Mouse (Mus musculus) liver, embryonic 11.5 days (tissue): ENCODE measurements around the gene Wwox. TPM values are rescaled to one million over a fixed set of nuclear protein-coding genes. Genes with fewer than 3 reads are reported as not detected.

ENCODE experiments used
- ATAC-seq: fragments of 200-750 bp; cut with Nextera tagmentation; replicated peaks from 2 replicates; pipeline ENCODE4 v1.8.0; 2017; ENCODE audit warnings: moderate number of reproducible peaks, mild to moderate bottlenecking, moderate TSS enrichment, moderate library complexity; ENCODE audit not compliant: low FRiP score
- DNase-seq: peaks from one replicate; pipeline ENCODE4 v3.0.0-alpha.2; 2017; ENCODE audit warnings: low spot score
- H3K27ac ChIP-seq: fragments of 300-500 bp; sonication (generic); 2 replicates; pipeline ENCODE4 v1.5.1; 2014; ENCODE audit warnings: mild to moderate bottlenecking, low read depth, low read length, control low read depth
- H3K27me3 ChIP-seq: fragments of 300-500 bp; sonication (generic); replicated peaks from 2 replicates; pipeline ENCODE4 v1.6.1; 2014; ENCODE audit warnings: low read length, mixed read lengths; ENCODE audit not compliant: control insufficient read depth, insufficient read depth
- H3K36me3 ChIP-seq: fragments of 300-500 bp; sonication (generic); 2 replicates; pipeline ENCODE4 v1.6.1; 2014; ENCODE audit warnings: mild to moderate bottlenecking, low read length, moderate library complexity, mixed read lengths; ENCODE audit not compliant: control insufficient read depth, insufficient read depth
- H3K4me1 ChIP-seq: fragments of 300-500 bp; sonication (generic); replicated peaks from 2 replicates; pipeline ENCODE4 v1.6.1; 2014; ENCODE audit warnings: low read length, mixed read lengths; ENCODE audit not compliant: control insufficient read depth, insufficient read depth
- H3K4me2 ChIP-seq: fragments of 300-500 bp; sonication (generic); 2 replicates; pipeline ENCODE4 v1.6.1; 2014; ENCODE audit warnings: mild to moderate bottlenecking, control low read depth, moderate library complexity
- H3K4me3 ChIP-seq: fragments of 300-500 bp; sonication (generic); 2 replicates; pipeline ENCODE4 v1.5.1; 2014; ENCODE audit warnings: low read depth, low read length, control low read depth
- H3K9ac ChIP-seq: fragments of 300-500 bp; sonication (generic); 2 replicates; pipeline ENCODE4 v1.6.1; 2014; ENCODE audit warnings: low read depth, low read length, control low read depth
- H3K9me3 ChIP-seq: fragments of 300-500 bp; sonication (generic); 2 replicates; pipeline ENCODE4 v1.6.1; 2016; ENCODE audit warnings: low read length, inconsistent platforms, mixed read lengths; ENCODE audit not compliant: control insufficient read depth
- WGBS: fragments of 180-500 bp; shearing (Covaris S2); extraction: QIAGEN DNeasy Blood & Tissue Kit; methylation state at CpG from one replicate; pipeline ENCODE4 v1.1.7; 2014; 5-methylcytosine and 5-hydroxymethylcytosine counted together
- polyA plus RNA-seq: library from polyadenylated mRNA; unstranded; fragments of >200 nt; fragmentation: Nextera tagmentation; extraction: Ambion mirVana; gene quantifications from 2 replicates; pipeline ENCODE4 v1.2.1, GENCODE M21; 2014

Wwox gene
- polyA plus RNA-seq, 1 experiment from 2014 or later: 7.3 TPM

GRCm38 (mm10) chr8:114605651-114606050 lies 166.2 kb downstream of the Wwox start:
- no peak overlapping the region for H3K4me3 ChIP-seq
- no peaks in the 10 kb centered on the region for H3K9me3 ChIP-seq
- 78% methylated on average over 2 of the region's 2 CpGs for WGBS
- no peaks in the 10 kb centered on the region for H3K27me3 ChIP-seq
- H3K4me2 ChIP-seq: no peak overlapping the region
- no peak for DNase-seq
- no peak overlapping the region for H3K9ac ChIP-seq
- 0 out of 2 replicates have a peak, but pooled peaks cover 2% of the 10 kb centered on the region for H3K4me1 ChIP-seq
- no peak overlapping the region for H3K27ac ChIP-seq
- H3K36me3 ChIP-seq: no peaks in the 10 kb centered on the region
- no peak for ATAC-seq

DNA sequence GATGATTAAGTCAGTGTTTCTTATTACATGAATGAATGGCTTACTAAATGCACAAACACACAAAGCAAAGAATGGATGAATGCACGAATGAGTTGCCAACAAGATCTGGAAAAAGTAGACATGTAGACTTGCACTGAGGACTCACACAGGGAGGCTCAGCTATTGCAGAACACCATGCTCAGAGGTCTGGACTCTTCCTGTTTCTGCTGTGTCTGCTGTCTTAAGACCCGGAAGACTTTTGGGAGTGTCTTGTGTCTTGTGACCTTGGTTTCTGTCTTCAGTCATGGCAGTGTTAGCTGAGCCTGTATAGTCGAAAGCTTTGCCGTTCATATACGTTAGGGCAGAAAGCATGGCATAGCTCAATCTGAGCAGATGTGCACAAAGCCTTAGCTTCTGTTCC lies 169.9 kb downstream of the Wwox start:
- ATAC-seq (no peak), DNase-seq (no peak)
- no peak overlapping the region for H3K4me2 ChIP-seq
- 0 out of 2 replicates have a peak, but pooled peaks cover under 1% of the 10 kb centered on the region for H3K4me1 ChIP-seq
- 87% methylated on average over 5 of the region's 5 CpGs for WGBS
- no peak overlapping the region for H3K27ac ChIP-seq
- H3K9ac ChIP-seq: no peak overlapping the region
- H3K4me3 ChIP-seq: no peak overlapping the region
- no peaks in the 10 kb centered on the region for H3K9me3 ChIP-seq
- no peaks in the 10 kb centered on the region for H3K27me3 ChIP-seq
- no peaks in the 10 kb centered on the region for H3K36me3 ChIP-seq

DNA sequence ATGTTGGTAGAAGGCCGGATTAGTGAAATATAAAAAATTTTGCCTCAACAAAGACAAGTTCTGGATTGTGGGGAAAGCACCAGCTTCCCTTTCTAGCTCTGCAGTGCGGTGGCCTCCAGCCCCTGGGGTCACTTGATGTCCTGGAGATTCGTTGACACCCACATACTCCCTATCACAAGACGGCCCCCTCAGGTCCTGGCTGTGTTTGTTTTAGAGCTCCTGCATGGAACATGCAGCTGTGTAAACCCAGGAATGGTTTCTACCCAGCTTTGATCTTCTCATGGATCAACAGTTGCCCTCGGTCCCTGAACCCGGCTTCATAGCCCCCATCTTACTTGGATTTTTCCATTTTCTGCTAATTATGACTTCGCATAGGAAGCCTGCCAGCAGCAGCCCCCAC lies 171.6 kb downstream of the Wwox start:
- H3K27ac ChIP-seq: no peak overlapping the region
- WGBS: 68% methylated on average over 7 of the region's 7 CpGs
- no peaks in the 10 kb centered on the region for H3K9me3 ChIP-seq
- H3K36me3 ChIP-seq: no peaks in the 10 kb centered on the region
- H3K4me2 ChIP-seq: no peak overlapping the region
- no peaks in the 10 kb centered on the region for H3K4me1 ChIP-seq
- no peaks in the 10 kb centered on the region for H3K27me3 ChIP-seq
- ATAC-seq (no peak), DNase-seq (no peak)
- H3K4me3 ChIP-seq: no peak overlapping the region
- no peak overlapping the region for H3K9ac ChIP-seq

- H3K4me1 ChIP-seq: no peaks in the 10 kb centered on the region
- ATAC-seq: no peak
- no peak overlapping the region for H3K9ac ChIP-seq
- no peak for DNase-seq
- H3K27me3 ChIP-seq: no peaks in the 10 kb centered on the region
- no peak overlapping the region for H3K4me2 ChIP-seq
- H3K4me3 ChIP-seq: no peak overlapping the region
- 72% methylated on average over 3 of the region's 3 CpGs for WGBS
- no peaks in the 10 kb centered on the region for H3K9me3 ChIP-seq
- no peaks in the 10 kb centered on the region for H3K36me3 ChIP-seq
- no peak overlapping the region for H3K27ac ChIP-seq
Measured at GRCm38 (mm10) chr8:114612091-114612490, 172.6 kb downstream of the Wwox start.

DNA sequence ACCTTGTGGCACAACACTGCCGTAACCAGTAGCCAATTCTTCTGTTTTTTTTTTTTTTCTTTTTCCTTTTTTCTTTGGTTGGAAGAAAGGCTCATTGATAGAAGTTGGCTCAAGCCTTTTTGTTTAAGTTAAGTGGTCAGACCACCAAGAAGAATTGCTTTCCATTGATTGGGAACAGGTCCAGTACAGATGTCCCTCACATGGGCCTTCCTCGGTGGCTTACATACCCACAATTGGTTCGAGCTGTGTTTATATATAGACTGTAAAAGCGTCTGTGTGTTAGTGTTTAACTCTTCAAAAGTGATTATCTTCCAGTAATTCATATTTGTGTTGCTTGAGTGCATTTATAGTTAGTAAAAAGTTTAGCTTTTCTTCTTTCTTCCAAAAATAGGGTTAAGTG lies 176.0 kb downstream of the Wwox start:
- Histone ChIP-seq H3K4me3 (no peak overlapping the region), H3K36me3 (no peaks in the 10 kb centered on the region), H3K4me1 (no peaks in the 10 kb centered on the region), H3K9me3 (no peaks in the 10 kb centered on the region), H3K4me2 (no peak overlapping the region), H3K27me3 (no peaks in the 10 kb centered on the region), H3K27ac (no peak overlapping the region), H3K9ac (no peak overlapping the region)
- 75% methylated on average over 4 of the region's 4 CpGs for WGBS
- ATAC-seq (no peak), DNase-seq (no peak)

DNA sequence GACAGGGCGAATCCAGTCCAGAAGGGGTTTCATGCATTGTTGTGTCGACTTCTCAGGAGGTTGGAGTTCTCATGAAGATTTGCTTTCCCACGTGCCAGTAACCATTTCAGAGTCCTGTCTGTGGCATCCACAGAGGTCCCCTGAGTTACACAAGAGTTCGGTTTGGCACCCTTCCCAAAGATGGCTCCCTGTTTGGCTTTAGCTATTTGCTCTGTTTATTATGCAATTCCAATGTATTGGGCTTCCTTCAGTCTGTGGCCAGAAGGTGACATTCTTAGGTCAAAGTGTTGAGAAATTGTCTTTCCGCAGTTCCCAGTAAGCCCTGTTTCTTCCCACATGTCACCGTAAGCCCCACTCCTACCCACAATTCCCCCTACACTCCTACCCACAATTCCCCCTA lies 176.5 kb downstream of the Wwox start:
- H3K4me2 ChIP-seq: no peak overlapping the region
- no peaks in the 10 kb centered on the region for H3K27me3 ChIP-seq
- ATAC-seq: no peak
- no peaks in the 10 kb centered on the region for H3K4me1 ChIP-seq
- 77% methylated on average over 6 of the region's 6 CpGs for WGBS
- no peaks in the 10 kb centered on the region for H3K9me3 ChIP-seq
- H3K4me3 ChIP-seq: no peak overlapping the region
- no peak overlapping the region for H3K9ac ChIP-seq
- H3K27ac ChIP-seq: no peak overlapping the region
- H3K36me3 ChIP-seq: no peaks in the 10 kb centered on the region
- no peak for DNase-seq

DNA sequence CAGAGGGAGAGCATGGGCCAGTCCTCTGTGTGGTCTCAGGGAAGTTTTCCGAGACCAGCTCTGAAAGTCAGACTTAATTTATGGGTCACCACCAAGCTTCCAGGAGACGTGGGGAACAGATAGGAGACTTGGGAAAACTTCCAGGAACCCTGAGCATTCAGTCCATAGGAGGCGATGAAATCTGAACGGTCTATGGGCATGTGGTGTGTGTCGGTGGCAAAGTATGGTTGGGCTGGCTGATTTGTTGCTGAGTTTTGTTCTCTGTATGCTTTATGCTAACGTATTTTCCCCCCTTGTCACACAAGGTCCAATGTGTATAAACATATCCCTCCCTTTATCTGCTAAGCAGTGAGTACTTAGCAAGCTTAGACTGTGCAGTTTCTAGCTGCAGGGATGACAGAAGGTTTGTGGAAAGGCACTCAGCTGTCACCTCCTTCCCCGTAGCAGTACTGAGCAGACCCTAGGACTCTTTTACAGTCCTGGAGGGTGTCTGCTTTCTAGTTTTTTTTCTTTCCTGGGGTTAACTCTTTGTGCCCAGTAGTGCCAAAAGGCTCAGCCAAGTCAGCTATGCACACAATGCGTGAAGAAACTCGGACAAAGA lies 179.6 kb downstream of the Wwox start:
- DNase-seq (no peak), ATAC-seq (no peak)
- WGBS: 67% methylated on average over 9 of the region's 9 CpGs

DNA sequence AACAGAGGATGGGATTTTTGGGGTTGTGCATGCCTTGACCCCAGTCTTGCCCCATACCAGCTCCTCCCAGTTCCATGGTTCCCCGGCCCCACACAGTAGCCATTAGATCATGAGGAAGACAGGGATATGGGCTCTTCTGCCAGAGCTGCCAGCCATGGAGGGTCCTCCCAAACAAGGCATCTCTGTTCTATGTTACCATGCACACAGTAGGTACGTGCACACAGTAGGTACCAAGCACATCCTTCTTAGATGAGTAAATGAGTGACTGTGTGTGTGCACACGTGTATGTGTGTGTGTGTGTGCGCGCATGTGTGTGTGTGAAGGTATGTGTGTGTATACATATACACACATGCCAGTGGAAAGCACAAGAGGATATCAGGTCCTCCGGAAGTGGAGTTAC lies 185.9 kb downstream of the Wwox start:
- Histone ChIP-seq H3K27me3 (no peaks in the 10 kb centered on the region), H3K9me3 (no peaks in the 10 kb centered on the region), H3K36me3 (no peaks in the 10 kb centered on the region), H3K9ac (no peak overlapping the region), H3K4me2 (no peak overlapping the region), H3K4me1 (no peaks in the 10 kb centered on the region), H3K4me3 (no peak overlapping the region), H3K27ac (no peak overlapping the region)
- 80% methylated on average over 6 of the region's 6 CpGs for WGBS
- no peak for ATAC-seq
- no peak for DNase-seq

More for the DNA sequence above, 179.6 kb downstream of the Wwox start:
- H3K4me3 ChIP-seq: no peak overlapping the region
- H3K27ac ChIP-seq: no peak overlapping the region
- H3K9me3 ChIP-seq: no peaks in the 10 kb centered on the region
- H3K4me2 ChIP-seq: no peak overlapping the region
- no peaks in the 10 kb centered on the region for H3K27me3 ChIP-seq
- H3K4me1 ChIP-seq: no peaks in the 10 kb centered on the region
- no peaks in the 10 kb centered on the region for H3K36me3 ChIP-seq
- H3K9ac ChIP-seq: no peak overlapping the region

DNA sequence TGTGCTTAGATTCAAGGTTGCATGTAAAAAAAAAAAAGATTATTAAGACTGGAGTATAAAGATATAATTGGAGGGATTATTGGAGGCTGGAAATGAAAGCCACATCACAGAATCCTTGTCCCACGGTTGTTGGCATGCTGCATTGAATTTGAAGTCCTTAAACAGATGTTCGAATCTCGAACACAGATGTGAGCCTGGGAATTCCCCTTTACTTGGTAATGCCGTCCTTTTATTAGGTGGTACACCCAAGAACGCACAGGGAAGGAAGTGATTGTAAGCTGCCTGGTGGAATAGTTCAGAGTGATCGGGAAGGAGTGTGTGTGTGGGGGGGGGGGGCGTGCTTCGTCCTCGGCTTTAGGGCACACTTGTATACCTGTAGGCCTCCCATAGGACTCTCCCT lies 187.4 kb downstream of the Wwox start:
- H3K9me3 ChIP-seq: no peaks in the 10 kb centered on the region
- ATAC-seq: no peak
- whole genome bisulfite sequencing: 84% methylated on average over 9 of the region's 9 CpGs

More for the DNA sequence above, 187.4 kb downstream of the Wwox start:
- Histone ChIP-seq H3K4me2 (no peak overlapping the region), H3K27ac (no peak overlapping the region), H3K4me1 (no peaks in the 10 kb centered on the region), H3K4me3 (no peak overlapping the region), H3K27me3 (no peaks in the 10 kb centered on the region), H3K36me3 (no peaks in the 10 kb centered on the region), H3K9ac (no peak overlapping the region)
- DNase-seq: no peak
